8 mouse cellular contexts compared by ENCODE assay signal in the genomic region with DNA sequence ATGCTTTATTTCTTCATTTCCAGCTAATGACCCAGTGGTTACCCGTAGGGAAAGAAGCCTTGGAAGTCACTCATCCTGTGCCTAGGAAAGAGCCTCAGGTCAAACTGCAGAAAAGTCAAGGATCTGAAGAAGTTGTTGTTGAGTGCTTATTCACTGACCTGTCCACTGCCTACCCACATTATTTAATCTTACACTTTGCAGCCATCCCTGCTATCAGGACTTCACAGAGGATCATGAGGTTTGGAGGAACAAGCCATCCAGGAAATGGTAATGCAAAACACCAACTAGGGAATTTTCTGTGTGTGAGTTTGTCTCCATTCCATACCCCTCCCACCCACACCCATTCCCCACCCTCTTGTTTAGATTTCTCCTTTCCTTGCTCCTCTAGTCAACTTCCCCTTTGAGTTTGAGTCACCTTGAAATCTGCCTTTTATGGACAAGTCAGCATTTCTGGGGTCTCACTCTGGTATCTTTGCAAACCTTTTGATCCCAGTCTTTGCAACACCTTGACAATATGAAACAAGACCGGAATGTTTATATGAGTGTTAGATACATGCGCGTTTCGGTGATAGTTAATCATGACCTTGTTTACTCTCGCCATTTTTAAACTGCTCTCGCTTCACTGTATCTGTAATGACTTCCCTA. TPM values are rescaled to one million over a fixed set of nuclear protein-coding genes. Genes with fewer than 3 reads are reported as not detected.
DNase-seq lines count a peak whose midpoint lies in the region; ATAC-seq and TF ChIP-seq lines count a peak whose summit lies in the region.

No protein-coding gene starts in this region.

- intact Hi-C loops in heart, postnatal 14 days (cut with DNase I): no loop called here

- no peaks in the 10 kb centered on the region for H3K79me2 ChIP-seq in CH12.LX (replicated peaks; ENCODE audit: control insufficient read depth, extremely low read depth, insufficient read depth, poor library complexity, severe bottlenecking)

- no peak for ATAC-seq in heart, embryonic 15.5 days (replicated peaks; ENCODE audit: insufficient number of reproducible peaks, insufficient read depth, low FRiP score, low read depth)
- ATAC-seq in embryonic facial prominence, embryonic 12.5 days (ENCODE audit: insufficient number of reproducible peaks, insufficient read depth, low FRiP score, low TSS enrichment): no peak
- no peak for ATAC-seq in liver, embryonic 14.5 days (ENCODE audit: insufficient read depth)

- no peak for DNase-seq in heart, postnatal 14 days
- peak; percentile 43 for DNase-seq in CH12.LX (ENCODE audit: extremely low read depth)
- no peak for DNase-seq in liver, embryonic 14.5 days (ENCODE audit: low read depth in 3 of 3, low spot score in 3 of 3)
- no peak for DNase-seq in thymus, postnatal 25 days
- no peak for DNase-seq in gastrocnemius, adult 18-20 months (ENCODE audit: low spot score)
- no peak for DNase-seq in adrenal gland, postnatal 36 days

- H3K36me3 ChIP-seq in heart, embryonic 15.5 days: no peaks in the 10 kb centered on the region
- H3K36me3 ChIP-seq in CH12.LX (replicated peaks in 1 of 2; ENCODE audit: control insufficient read depth in 1 of 2, insufficient read depth in 1 of 2, low read length in 1 of 2): no peaks in the 10 kb centered on the region
- H3K36me3 ChIP-seq in embryonic facial prominence, embryonic 12.5 days: no peaks in the 10 kb centered on the region
- H3K36me3 ChIP-seq in liver, embryonic 14.5 days (replicated peaks; ENCODE audit: control insufficient read depth, insufficient read depth, low read depth): no peaks in the 10 kb centered on the region

- no peaks in the 10 kb centered on the region for H3K9me3 ChIP-seq in heart, embryonic 15.5 days (replicated peaks)
- H3K9me3 ChIP-seq in CH12.LX (replicated peaks; ENCODE audit: low read length): no peaks in the 10 kb centered on the region
- H3K9me3 ChIP-seq in embryonic facial prominence, embryonic 12.5 days: no peaks in the 10 kb centered on the region
- H3K9me3 ChIP-seq in liver, embryonic 14.5 days (ENCODE audit: control insufficient read depth, low read length): no peaks in the 10 kb centered on the region

- no peak for TF ChIP-seq CTCF in CH12.LX (conservative IDR thresholded peaks at IDR 0.05 in 1 of 2, IDR thresholded peaks at IDR 0.05 in 1 of 2; ENCODE audit: low read depth in 2 of 2, low read length in 2 of 2)
- no peak for TF ChIP-seq CTCF in liver, embryonic 14.5 days (IDR thresholded peaks at IDR 0.05; ENCODE audit: low read depth)

- H3K9ac ChIP-seq in heart, embryonic 15.5 days: no peak overlapping the region; the same call in 1 of the 2 replicates
- H3K9ac ChIP-seq in CH12.LX (ENCODE audit: insufficient read depth, low read depth): peak overlapping the region; percentile 89; the same call in 1 of the 2 replicates
- H3K9ac ChIP-seq in embryonic facial prominence, embryonic 12.5 days: no peak overlapping the region
- H3K9ac ChIP-seq in liver, embryonic 14.5 days (replicated peaks): peak overlapping the region; percentile 81

- TF ChIP-seq POLR2A in CH12.LX (IDR thresholded peaks at IDR 0.05; ENCODE audit: low read depth, low read length): no peak

- in situ Hi-C loops in CH12.LX (cut with MboI; ENCODE audit: low pct_ligation_motif_present, low pct_unique_long_range_greater_than_20kb, low sequenced_read_pairs): no loop called here

- peaks cover 23% of the 10 kb centered on the region for H3K4me1 ChIP-seq in heart, embryonic 15.5 days (replicated peaks)
- peaks cover 2 to 21% of the 10 kb centered on the region in 2 experiments; a peak in 3 of 4 replicates for H3K4me1 ChIP-seq in CH12.LX (ENCODE audit: control insufficient read depth in 1 of 2, insufficient read depth in 2 of 2)
- H3K4me1 ChIP-seq in embryonic facial prominence, embryonic 12.5 days: peaks cover 22% of the 10 kb centered on the region; the same call in 1 of the 2 replicates
- H3K4me1 ChIP-seq in liver, embryonic 14.5 days (replicated peaks; ENCODE audit: control insufficient read depth in 2 of 2, insufficient read depth in 2 of 2, low read length in 1 of 2): peaks cover 11 to 15% of the 10 kb centered on the region in 2 experiments

- WGBS in heart, embryonic 15.5 days: 77% methylated on average over 7 of the region's 7 CpGs
- WGBS in embryonic facial prominence, embryonic 12.5 days: 77% methylated on average over 7 of the region's 7 CpGs
- 64% methylated on average over 7 of the region's 7 CpGs for WGBS in liver, embryonic 14.5 days (ENCODE audit: insufficient replicate concordance)

- no peak for TF ChIP-seq RAD21 in CH12.LX (IDR thresholded peaks at IDR 0.05; ENCODE audit: low read depth, low read length)

- no peak overlapping the region for H3K27ac ChIP-seq in heart, embryonic 15.5 days
- no peak overlapping the region for H3K27ac ChIP-seq in CH12.LX (ENCODE audit: insufficient read depth, low read depth)
- H3K27ac ChIP-seq in embryonic facial prominence, embryonic 12.5 days: no peak overlapping the region
- H3K27ac ChIP-seq in liver, embryonic 14.5 days: peak overlapping the region; percentile 33

- H3K4me3 ChIP-seq in heart, embryonic 15.5 days: no peak overlapping the region; the same call in 1 of the 2 replicates
- peak overlapping the region; percentile 62 to 82 (median 68) for H3K4me3 ChIP-seq in CH12.LX (replicated peaks in 1 of 3; ENCODE audit: low read depth in 2 of 3, low read length in 2 of 3, poor library complexity in 1 of 3)
- no peak overlapping the region for H3K4me3 ChIP-seq in embryonic facial prominence, embryonic 12.5 days
- peak overlapping the region in 1 of 2 experiments; percentile 75; a peak in 2 of 4 replicates for H3K4me3 ChIP-seq in liver, embryonic 14.5 days (ENCODE audit: insufficient read depth in 1 of 2, low read depth in 2 of 2, low read length in 2 of 2)

- TF ChIP-seq EP300 in CH12.LX (IDR thresholded peaks at IDR 0.05; ENCODE audit: low read length): no peak
- TF ChIP-seq EP300 in liver, embryonic 14.5 days (IDR thresholded peaks at IDR 0.05; ENCODE audit: low read depth): peak; percentile 53; the same call in 1 of the 2 replicates

- dilution Hi-C loops in CH12.LX (cut with MboI; ENCODE audit: extremely low pct_ligation_motif_present, extremely low pct_unique_long_range_greater_than_20kb, low sequenced_read_pairs): no loop called here

- no peaks in the 10 kb centered on the region for H3K27me3 ChIP-seq in heart, embryonic 15.5 days
- H3K27me3 ChIP-seq in CH12.LX (replicated peaks): peaks cover 5% of the 10 kb centered on the region
- no peaks in the 10 kb centered on the region for H3K27me3 ChIP-seq in embryonic facial prominence, embryonic 12.5 days
- H3K27me3 ChIP-seq in liver, embryonic 14.5 days (ENCODE audit: control insufficient read depth, insufficient read depth, low read length): peaks cover 33% of the 10 kb centered on the region

- peak overlapping the region; percentile 98 for H3K4me2 ChIP-seq in heart, embryonic 15.5 days
- H3K4me2 ChIP-seq in CH12.LX (ENCODE audit: insufficient read depth, low read depth, poor library complexity, severe bottlenecking): peak overlapping the region; percentile 84
- peak overlapping the region; percentile 96; the same call in 1 of the 2 replicates for H3K4me2 ChIP-seq in embryonic facial prominence, embryonic 12.5 days (replicated peaks)
- peak overlapping the region; percentile 82 for H3K4me2 ChIP-seq in liver, embryonic 14.5 days (ENCODE audit: low read depth)

TF ChIP-seq in CH12.LX, 34 proteins besides CTCF, POLR2A, EP300 and RAD21:
- TF ChIP-seq MAFK (IDR thresholded peaks at IDR 0.05; ENCODE audit: insufficient replicate concordance, low read length) (peak; percentile 81), SIN3A (IDR thresholded peaks at IDR 0.05; ENCODE audit: low read length) (no peak), RCOR1 (conservative IDR thresholded peaks at IDR 0.05; ENCODE audit: low read depth, low read length) (no peak), CHD1 (IDR thresholded peaks at IDR 0.05; ENCODE audit: low read depth, low read length) (0 out of 2 replicates have a peak, but pooled peaks have one; percentile 37), IRF4 (IDR thresholded peaks at IDR 0.05; ENCODE audit: low read depth, low read length) (peak; percentile 62), UBTF (IDR thresholded peaks at IDR 0.05; ENCODE audit: low read depth, low read length) (no peak)
TF ChIP-seq in CH12.LX: peak in this region for 3.

RNA-seq across cellular contexts. Expression of gene Slc44a1, which starts 1.3 kb away (rescaled TPM):
- polyA plus RNA-seq in heart, embryonic 15.5 days (2015; fragmentation: Nextera tagmentation; extraction: Ambion mirVana): 15.9 and 23.8 TPM in 2 replicates
- total RNA-seq in heart, postnatal 14 days (2021): 10 to 100 TPM; 43.0 to 47.2 TPM
- total RNA-seq in CH12.LX (2012; rRNA removed): 4.7 and 5.4 TPM in 2 replicates
- total RNA-seq in CH12.LX (2014; rRNA removed): 9.3 and 10.6 TPM in 2 replicates
- 6.0 and 6.6 TPM in 2 replicates for polyA plus RNA-seq in CH12.LX (2012; ENCODE audit: insufficient read length, low read depth)
- 35.4 and 37.0 TPM in 2 replicates for polyA plus RNA-seq in embryonic facial prominence, embryonic 12.5 days (2016; fragmentation: Nextera tagmentation; extraction: Ambion mirVana)
- polyA plus RNA-seq in liver, embryonic 14.5 days (2012; rRNA removed): 6.2 and 7.7 TPM in 2 replicates
- 12.6 and 13.1 TPM in 2 replicates for polyA plus RNA-seq in liver, embryonic 14.5 days (2014; fragmentation: Nextera tagmentation; extraction: Ambion mirVana)
- total RNA-seq in gastrocnemius, adult 18-20 months (2021): 10 to 100 TPM; 15.8 to 22.5 TPM
- 100 to 1,000 TPM; 111 to 116 TPM for total RNA-seq in adrenal gland, postnatal 36 days (2021)

Comparison
In these comparisons a context has a peak if more than half of its experiments do, and no peak if none do; other contexts are left out.
1. H3K4me3 ChIP-seq: peak in CH12.LX (3 of 3); none in heart, embryonic 15.5 days (single experiment) and embryonic facial prominence, embryonic 12.5 days (single experiment).
2. H3K9ac ChIP-seq: peak in CH12.LX (single experiment) and liver, embryonic 14.5 days (single experiment); none in heart, embryonic 15.5 days (single experiment) and embryonic facial prominence, embryonic 12.5 days (single experiment).
3. Peak in every context shown above with its lines, with median percentiles within 50 percentile points of each other: H3K4me2 ChIP-seq.